Mouse (Mus musculus): Measurements from ENCODE around the gene 2310030G06Rik.

2310030G06Rik gene

DNA sequence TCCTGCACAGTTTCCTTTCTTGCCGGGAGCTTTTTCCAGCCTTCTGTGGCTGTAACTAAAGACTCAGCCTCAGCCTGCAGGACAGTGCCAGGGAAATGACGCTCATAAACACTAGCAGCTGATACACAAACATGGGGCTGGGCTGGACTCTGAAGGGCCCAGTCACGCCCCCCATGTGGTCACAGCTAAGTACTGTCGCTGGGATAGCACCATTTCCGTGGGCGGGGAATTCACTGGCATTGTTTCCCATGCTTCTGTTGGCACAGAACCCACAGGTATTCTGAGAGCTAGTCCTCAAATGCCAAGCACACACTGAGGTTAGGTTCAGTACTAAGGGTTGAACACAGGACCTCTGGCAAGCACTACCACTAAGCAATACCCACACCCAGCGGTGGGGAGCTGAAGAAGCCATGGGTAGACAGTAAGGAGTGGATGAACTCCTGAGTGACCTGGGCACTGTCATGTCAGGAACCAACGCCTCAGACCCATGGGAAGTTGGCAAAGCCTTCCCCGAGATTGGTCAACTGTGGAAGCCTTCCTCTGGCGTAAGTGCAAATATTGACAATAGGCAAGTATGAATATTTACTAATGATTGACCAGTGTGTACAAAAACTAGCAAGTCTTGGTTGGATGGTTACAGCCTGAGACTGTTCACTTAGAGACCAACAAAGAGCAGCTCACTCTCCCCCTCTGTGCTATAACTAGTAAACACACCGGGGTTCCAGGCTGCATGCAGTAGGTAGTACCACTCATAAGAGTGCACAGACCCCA is 45.2 kb downstream of the 2310030G06Rik start:
- DNase-seq (ENCODE audit: low spot score in 2 of 2) = no peak

DNA sequence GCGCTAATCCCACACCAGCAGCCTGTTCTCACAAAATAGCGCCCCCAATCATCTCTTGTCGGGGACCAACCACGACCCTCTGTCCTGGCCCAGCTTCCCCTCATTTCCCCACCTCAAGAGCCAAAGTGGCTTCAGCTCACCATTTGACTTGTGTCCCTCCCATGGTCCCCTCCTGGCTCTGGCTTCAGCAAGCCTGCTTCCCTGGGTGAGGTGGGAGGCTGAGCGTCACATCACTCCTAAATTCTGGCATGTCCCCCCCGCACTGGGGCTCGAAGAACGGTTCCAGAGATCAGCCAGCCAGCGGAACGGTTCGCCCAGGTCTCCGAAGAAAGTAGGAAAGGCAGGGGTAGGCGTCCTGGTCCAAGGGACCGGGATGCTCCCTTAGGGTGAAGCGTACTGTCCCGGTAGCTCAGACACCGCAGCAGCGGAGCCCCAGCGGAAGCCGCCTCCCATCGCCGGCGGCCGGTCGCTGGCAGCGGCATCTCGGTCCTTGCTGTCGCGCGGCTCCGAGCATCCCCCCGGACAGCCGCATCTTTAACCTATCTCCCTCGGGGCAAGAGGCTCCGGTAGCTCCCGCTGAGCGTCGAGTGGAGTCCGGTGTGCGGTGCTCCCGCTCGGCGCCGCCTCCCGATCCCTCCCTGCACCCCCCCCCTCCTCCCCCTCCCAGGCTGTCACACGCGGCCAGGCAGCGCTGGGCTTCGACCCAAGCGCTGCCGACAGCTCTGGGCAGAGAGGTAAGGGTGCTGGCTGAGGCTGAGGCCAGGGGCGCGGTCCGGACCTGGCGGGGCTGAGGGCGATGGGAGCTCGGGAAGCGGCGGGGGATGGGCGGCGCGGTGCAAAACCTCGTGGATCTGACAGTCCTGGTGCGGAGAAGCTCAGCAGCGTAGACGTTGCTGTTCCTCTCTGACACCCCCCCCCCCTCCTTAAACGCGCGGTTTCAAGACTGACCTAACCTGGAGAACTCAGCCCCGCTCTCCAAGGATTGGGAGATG is 47.6 kb downstream of the 2310030G06Rik start:
- DNase-seq (ENCODE audit: low spot score in 2 of 2) = peak in 1 of 2 experiments; percentile 5

DNA sequence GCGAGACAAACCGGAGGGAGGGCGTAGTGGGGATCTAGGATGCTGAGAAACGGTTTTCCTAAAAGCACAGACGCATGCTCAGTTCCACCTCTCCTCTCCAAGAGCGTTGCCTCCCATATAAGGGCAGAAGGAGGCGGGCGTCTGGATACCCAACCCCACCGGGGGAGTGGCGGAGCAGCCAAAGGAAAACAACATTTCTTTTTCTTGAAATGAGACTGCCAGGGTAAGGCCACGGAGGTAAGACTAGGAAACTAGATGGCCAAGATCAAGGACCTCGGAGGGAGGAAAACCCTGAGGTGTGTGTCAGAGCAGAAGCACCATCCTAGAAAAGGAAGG is 48.7 kb downstream of the 2310030G06Rik start:
- no peak for DNase-seq (ENCODE audit: low spot score in 2 of 2)

DNA sequence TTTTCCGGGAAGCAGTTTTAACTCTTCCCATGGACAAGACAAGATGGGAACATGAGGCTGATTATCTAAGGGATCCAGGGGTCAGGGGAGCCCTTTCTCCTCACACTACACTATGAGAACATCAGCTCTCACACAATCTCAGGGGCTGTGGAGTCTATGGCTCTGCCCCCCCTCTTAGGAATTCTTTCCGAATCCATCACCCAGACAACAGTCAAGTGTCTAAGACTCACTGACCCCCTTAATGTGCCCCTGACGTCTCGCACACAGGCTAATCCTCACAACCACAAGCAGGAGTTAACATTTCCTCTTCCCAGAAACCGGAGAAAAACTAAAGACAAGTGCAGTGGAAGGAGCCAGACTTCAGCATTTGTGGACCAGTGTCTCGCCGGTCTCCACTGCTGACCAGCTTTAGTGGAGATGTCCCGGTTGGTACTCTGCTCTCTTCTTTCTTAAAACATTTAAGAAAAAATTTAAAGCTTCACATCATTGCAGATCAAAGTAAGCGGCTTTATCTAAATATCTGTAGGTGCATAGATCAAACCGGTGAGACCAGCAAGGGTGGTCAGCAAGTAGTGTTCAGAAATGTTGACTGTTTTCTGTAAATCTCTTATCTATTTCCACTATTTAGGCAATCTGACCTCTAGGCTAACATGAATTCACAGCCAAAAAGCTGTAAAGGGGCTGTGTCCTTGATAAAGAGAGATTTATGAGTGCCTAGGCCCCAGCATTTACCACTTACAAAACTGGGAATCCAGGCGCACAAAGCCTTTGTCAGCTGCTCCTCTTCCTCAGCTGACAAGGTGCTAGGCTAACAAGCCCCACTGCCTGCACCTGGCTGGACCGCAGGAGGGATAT is 49.3 kb downstream of the 2310030G06Rik start:
- no peak for DNase-seq (ENCODE audit: low spot score in 2 of 2)

DNA sequence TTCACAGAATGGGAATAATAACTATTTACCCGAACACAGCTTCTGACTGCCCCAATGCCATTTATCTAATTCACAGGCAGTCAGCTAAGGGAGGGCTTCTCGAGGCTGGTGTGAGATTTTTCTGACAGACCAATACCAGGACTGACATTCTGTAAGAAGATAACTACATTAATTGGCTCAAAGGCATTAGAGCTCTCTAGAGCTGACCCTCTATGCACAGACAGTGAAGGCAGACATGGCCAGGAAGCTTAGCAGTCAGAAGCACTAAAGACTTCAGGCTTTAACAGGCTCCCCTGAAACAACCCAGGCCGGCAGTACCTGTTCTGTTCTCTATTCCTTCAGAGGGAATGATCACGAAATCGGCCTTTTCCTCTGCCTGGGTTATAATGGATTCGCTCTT is 51.2 kb downstream of the 2310030G06Rik start:
- no peak for DNase-seq (ENCODE audit: low spot score in 2 of 2)

DNA sequence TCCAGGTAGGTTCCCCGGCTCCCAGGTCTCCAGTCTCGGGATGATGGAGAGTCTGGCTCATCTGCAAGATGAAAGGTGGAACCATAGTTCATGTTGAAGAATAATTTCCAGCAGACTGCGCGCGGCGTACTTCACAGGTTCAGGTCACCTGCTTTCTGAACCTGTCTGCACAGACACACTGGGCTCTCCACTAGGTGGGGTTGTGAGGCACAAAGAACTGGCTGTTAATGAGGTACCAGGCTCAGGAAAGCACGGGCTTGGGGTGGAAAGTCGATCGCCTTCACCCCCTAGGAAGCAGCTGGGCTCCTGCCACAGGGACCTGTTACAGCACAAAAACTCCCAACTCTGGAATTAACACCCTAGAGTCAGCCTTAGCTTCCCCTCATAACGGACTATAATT is 52.7 kb downstream of the 2310030G06Rik start:
- DNase-seq (ENCODE audit: low spot score in 2 of 2) = peak; percentile 26 to 43

DNA sequence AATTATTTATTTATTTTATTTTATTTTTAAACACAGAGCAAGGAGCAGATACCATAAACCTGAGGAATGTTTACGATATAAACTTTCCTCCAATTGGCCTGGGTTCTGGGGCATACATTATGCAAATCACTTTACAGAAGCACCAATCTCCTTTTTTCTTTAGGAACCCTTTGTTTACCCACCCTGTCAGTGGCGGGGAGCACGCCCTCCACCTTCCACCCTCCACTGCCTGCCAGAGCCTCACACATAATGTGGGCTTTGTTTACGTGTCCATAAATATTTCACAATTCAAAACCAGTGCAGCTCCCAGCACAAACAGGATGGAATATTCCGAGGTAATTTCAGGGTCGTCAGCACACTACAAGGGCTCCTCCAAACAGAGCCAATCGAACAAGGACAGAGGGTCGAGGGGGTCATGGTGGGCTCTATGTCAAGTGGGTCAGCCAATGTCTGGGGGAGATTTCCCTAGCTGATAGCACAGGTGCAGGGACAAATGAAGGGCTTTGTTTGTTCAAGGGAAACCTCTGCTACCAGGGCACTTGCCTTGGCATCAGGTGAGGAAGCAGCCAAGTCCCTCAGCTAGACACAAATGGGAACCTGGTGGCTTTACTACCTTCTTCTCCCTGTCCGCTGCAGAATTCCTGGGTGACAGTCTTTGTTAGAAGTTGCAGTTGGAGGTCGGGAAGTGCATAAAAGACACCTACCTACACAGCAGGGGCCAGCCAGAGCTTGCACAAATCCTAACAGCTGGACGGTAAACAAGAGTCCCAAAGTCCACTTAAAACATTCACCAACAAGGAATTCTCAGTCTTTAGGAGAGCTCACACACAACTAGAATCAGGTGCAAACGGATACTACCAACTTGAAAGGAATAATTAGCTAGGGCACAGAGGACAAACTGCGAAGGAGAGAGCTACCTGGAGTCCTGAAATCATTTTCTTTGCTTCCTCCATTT is 53.4 kb downstream of the 2310030G06Rik start:
- no peak for DNase-seq (ENCODE audit: low spot score in 2 of 2)

Data from natural killer cell, adult 2 months (primary cell).